Mouse (Mus musculus) CH12.LX (cell line): ENCODE results near the gene Ppil3. TPM values are rescaled to one million over a fixed set of nuclear protein-coding genes. Genes with fewer than 3 reads are reported as not detected.

Experiments
- DNase-seq: peaks from one replicate; pipeline ENCODE4 v3.0.0-alpha.2; 2013; ENCODE audit errors: extremely low read depth
- H3K27ac ChIP-seq: 2 replicates; pipeline ENCODE4 v1.5.1; 2012; ENCODE audit warnings: low read depth, mild to moderate bottlenecking, control low read depth, moderate library complexity; ENCODE audit not compliant: insufficient read depth
- H3K27me3 ChIP-seq: replicated peaks from 2 replicates; pipeline ENCODE3; 2012; ENCODE audit warnings: inconsistent platforms
- H3K36me3 ChIP-seq, 2 experiments: replicated peaks in 1 of 2; 2 replicates each; pipeline versions ENCODE3 to v1.6.1; 2012; ENCODE audit warnings: inconsistent platforms in 1 of 2, low read length in 1 of 2, mild to moderate bottlenecking in 1 of 2, mixed read lengths in 1 of 2, moderate library complexity in 1 of 2; ENCODE audit not compliant: control insufficient read depth in 1 of 2, insufficient read depth in 1 of 2
- H3K4me1 ChIP-seq, 2 experiments: 2 replicates each; pipeline ENCODE4 v1.6.1; 2012; ENCODE audit warnings: inconsistent platforms in 1 of 2, moderate library complexity in 1 of 2; ENCODE audit not compliant: insufficient read depth in 2 of 2, control insufficient read depth in 1 of 2
- H3K4me2 ChIP-seq: 2 replicates; pipeline ENCODE4 v1.6.1; 2012; ENCODE audit warnings: low read depth, mild to moderate bottlenecking, control low read depth; ENCODE audit not compliant: poor library complexity, insufficient read depth, severe bottlenecking
- H3K4me3 ChIP-seq, 3 experiments: fragments of 150-350 bp in 1 of 3; sonication (generic) in 1 of 3; replicated peaks in 1 of 3; 2 replicates each; pipeline versions ENCODE3 to v1.5.1; 2011 to 2012; ENCODE audit warnings: low read depth in 2 of 3, low read length in 2 of 3, mild to moderate bottlenecking in 2 of 3, moderate library complexity in 2 of 3, control low read depth in 1 of 3, improper control_type of control experiment in 1 of 3, inconsistent platforms in 1 of 3, mixed read lengths in 1 of 3; ENCODE audit not compliant: poor library complexity in 1 of 3
- H3K79me2 ChIP-seq: replicated peaks from 2 replicates; pipeline ENCODE4 v1.6.1; 2012; ENCODE audit warnings: mild to moderate bottlenecking, moderate library complexity; ENCODE audit not compliant: control insufficient read depth, poor library complexity, insufficient read depth, severe bottlenecking; ENCODE audit errors: extremely low read depth
- H3K9ac ChIP-seq: 2 replicates; pipeline ENCODE4 v1.6.1; 2012; ENCODE audit warnings: low read depth, mild to moderate bottlenecking, control low read depth, moderate library complexity; ENCODE audit not compliant: insufficient read depth
- H3K9me3 ChIP-seq: replicated peaks from 2 replicates; pipeline ENCODE3; 2012; ENCODE audit warnings: low read length, inconsistent platforms, mixed read lengths
- CHD1 ChIP-seq: IDR thresholded peaks from 2 replicates; pipeline ENCODE4 v1.6.1; 2012; ENCODE audit warnings: low read depth, low read length, improper control_type of control experiment, inconsistent platforms
- CHD2 ChIP-seq: IDR thresholded peaks from 2 replicates; pipeline ENCODE4 v1.6.1; 2011; ENCODE audit warnings: low read length, improper control_type of control experiment
- E2F4 ChIP-seq: IDR thresholded peaks from 2 replicates; pipeline ENCODE4 v1.6.1; 2011; ENCODE audit warnings: low read depth, low read length, improper control_type of control experiment; ENCODE audit not compliant: insufficient replicate concordance
- EP300 ChIP-seq: IDR thresholded peaks from 2 replicates; pipeline ENCODE4 v1.6.1; 2011; ENCODE audit warnings: low read length, improper control_type of control experiment
- ETS1 ChIP-seq: conservative IDR thresholded peaks from 2 replicates; pipeline ENCODE4 v1.6.1; 2012; ENCODE audit warnings: low read depth, mild to moderate bottlenecking, inconsistent platforms, low read length, improper control_type of control experiment, moderate library complexity
- HCFC1 ChIP-seq: IDR thresholded peaks from 2 replicates; pipeline ENCODE4 v1.6.1; 2012; ENCODE audit warnings: low read depth, mild to moderate bottlenecking, inconsistent platforms, low read length, improper control_type of control experiment
- IRF4 ChIP-seq: IDR thresholded peaks from 2 replicates; pipeline ENCODE4 v1.6.1; 2014; ENCODE audit warnings: low read depth, mild to moderate bottlenecking, inconsistent platforms, low read length, improper control_type of control experiment
- JUN ChIP-seq: IDR thresholded peaks from 2 replicates; pipeline ENCODE4 v1.6.1; 2011; ENCODE audit warnings: low read depth, mild to moderate bottlenecking, low read length, improper control_type of control experiment, moderate library complexity; ENCODE audit not compliant: insufficient read depth
- MAFK ChIP-seq: IDR thresholded peaks from 2 replicates; pipeline ENCODE4 v1.6.1; 2011; ENCODE audit warnings: low read length, improper control_type of control experiment; ENCODE audit not compliant: insufficient replicate concordance
- MAX ChIP-seq: IDR thresholded peaks from 2 replicates; pipeline ENCODE4 v1.6.1; 2011; ENCODE audit warnings: low read length, improper control_type of control experiment
- MAZ ChIP-seq: IDR thresholded peaks from 2 replicates; pipeline ENCODE4 v1.6.1; 2012; ENCODE audit warnings: low read depth, mild to moderate bottlenecking, inconsistent platforms, low read length, improper control_type of control experiment, moderate library complexity
- MEF2A ChIP-seq: IDR thresholded peaks from 2 replicates; pipeline ENCODE4 v1.6.1; 2014; ENCODE audit warnings: low read depth, mild to moderate bottlenecking, inconsistent platforms, low read length, improper control_type of control experiment, borderline replicate concordance
- MXI1 ChIP-seq: IDR thresholded peaks from 2 replicates; pipeline ENCODE4 v1.6.1; 2011; ENCODE audit warnings: mild to moderate bottlenecking, low read depth, low read length, improper control_type of control experiment
- PAX5 ChIP-seq: IDR thresholded peaks from 2 replicates; pipeline ENCODE4 v1.6.1; 2012; ENCODE audit warnings: low read length, inconsistent platforms, mixed read lengths
- RAD21 ChIP-seq: IDR thresholded peaks from 2 replicates; pipeline ENCODE4 v1.6.1; 2011; ENCODE audit warnings: low read depth, mild to moderate bottlenecking, low read length, improper control_type of control experiment, moderate library complexity
- RCOR1 ChIP-seq: conservative IDR thresholded peaks from 2 replicates; pipeline ENCODE4 v1.6.1; 2012; ENCODE audit warnings: low read depth, mild to moderate bottlenecking, inconsistent platforms, low read length, improper control_type of control experiment
- SIN3A ChIP-seq: IDR thresholded peaks from 2 replicates; pipeline ENCODE4 v1.6.1; 2012; ENCODE audit warnings: low read length, improper control_type of control experiment, inconsistent platforms
- SMC3 ChIP-seq: IDR thresholded peaks from 2 replicates; pipeline ENCODE4 v1.6.1; 2011; ENCODE audit warnings: low read depth, low read length, improper control_type of control experiment
- UBTF ChIP-seq: IDR thresholded peaks from 2 replicates; pipeline ENCODE4 v1.6.1; 2012; ENCODE audit warnings: low read depth, mild to moderate bottlenecking, inconsistent platforms, low read length, improper control_type of control experiment, moderate library complexity
- USF1 ChIP-seq: IDR thresholded peaks from 2 replicates; pipeline ENCODE4 v1.6.1; 2014; ENCODE audit warnings: low read depth, mild to moderate bottlenecking, inconsistent platforms, low read length, improper control_type of control experiment
- ZMIZ1 ChIP-seq: IDR thresholded peaks from 2 replicates; pipeline ENCODE4 v1.6.1; 2012; ENCODE audit warnings: low read depth, mild to moderate bottlenecking, inconsistent platforms, low read length, improper control_type of control experiment
- ZNF384 ChIP-seq: IDR thresholded peaks from 2 replicates; pipeline ENCODE4 v1.6.1; 2012; ENCODE audit warnings: low read depth, low read length, improper control_type of control experiment, inconsistent platforms
- dilution Hi-C: fragments of 300-500 bp; cut with MboI; formaldehyde crosslinking; loops from 2 replicates; pipeline ENCODE4 v1.14.3; 2020; ENCODE audit warnings: low sequenced_read_pairs; ENCODE audit not compliant: extremely low pct_unique_long_range_greater_than_20kb, extremely low pct_ligation_motif_present
- in situ Hi-C: fragments of 300-500 bp; cut with MboI; formaldehyde crosslinking; loops from 3 replicates; pipeline ENCODE4 v1.14.3; 2019; ENCODE audit warnings: low sequenced_read_pairs, low pct_ligation_motif_present, low pct_unique_long_range_greater_than_20kb, mixed read lengths
- polyA plus RNA-seq: library from polyadenylated mRNA; unstranded; fragments of >175 nt; gene quantifications from 2 replicates; pipeline ENCODE4 v1.2.1, GENCODE M21; 2012; ENCODE audit warnings: low read depth; ENCODE audit not compliant: insufficient read length
- total RNA-seq, 2 experiments: library from RNA; depleted of rRNA; stranded (reverse); fragments of 300-350 nt in 1 of 2; fragments of >200 nt in 1 of 2; gene quantifications; 2 replicates each; pipeline ENCODE4 v1.2.3; 2012 to 2014

Ppil3 gene
- total and polyA plus RNA-seq, 3 experiments = 66.1 to 161 (median 103) TPM

DNA sequence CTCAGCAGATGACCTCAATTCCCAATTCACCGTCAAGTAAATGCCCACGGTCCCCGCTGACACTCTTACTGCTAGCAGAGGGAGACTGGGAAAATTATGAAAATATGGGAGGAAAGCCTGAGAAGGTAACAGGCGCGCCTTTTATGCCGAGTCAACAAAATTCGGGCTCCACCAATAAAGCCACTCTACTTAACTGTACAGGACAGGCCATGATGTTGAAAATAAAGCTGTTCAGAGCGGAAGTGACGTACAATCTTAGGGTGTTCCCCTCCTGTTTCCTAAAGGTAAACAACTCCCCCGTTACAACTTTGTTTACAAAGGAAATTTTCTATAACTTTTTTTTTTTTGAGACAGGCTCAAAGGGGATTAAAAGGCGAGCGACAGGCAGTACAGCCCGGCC, 22.4 kb downstream of the Ppil3 start:
- Histone ChIP-seq H3K4me3 (peak overlapping the region; percentile 94 to 99 (median 96)), H3K27ac (no peak overlapping the region; the same call in 1 of the 2 replicates), H3K36me3 (peaks cover 31 to 39% of the 10 kb centered on the region in 2 experiments), H3K79me2 (peaks cover 49% of the 10 kb centered on the region), H3K4me1 (peaks cover 6 to 39% of the 10 kb centered on the region in 2 experiments; a peak in 3 of 4 replicates), H3K27me3 (no peaks in the 10 kb centered on the region)
- dilution Hi-C loops (no loop called here), in situ Hi-C loops (no loop called here)
- no peak for TF ChIP-seq E2F4
- TF ChIP-seq MAFK = no peak
- TF ChIP-seq SIN3A = peak; percentile 97
- no peak for TF ChIP-seq MAZ
- no peak for TF ChIP-seq ETS1
- peak; percentile 38; the same call in 1 of the 2 replicates for TF ChIP-seq HCFC1
- 0 out of 2 replicates have a peak, but pooled peaks have one; percentile 2 for TF ChIP-seq MXI1
- TF ChIP-seq, all 38 proteins: peak for 3
- H3K4me2 ChIP-seq = no peak overlapping the region
- no peaks in the 10 kb centered on the region for H3K9me3 ChIP-seq
- peak; percentile 81 for DNase-seq
- H3K9ac ChIP-seq = peak overlapping the region; percentile 100

DNA sequence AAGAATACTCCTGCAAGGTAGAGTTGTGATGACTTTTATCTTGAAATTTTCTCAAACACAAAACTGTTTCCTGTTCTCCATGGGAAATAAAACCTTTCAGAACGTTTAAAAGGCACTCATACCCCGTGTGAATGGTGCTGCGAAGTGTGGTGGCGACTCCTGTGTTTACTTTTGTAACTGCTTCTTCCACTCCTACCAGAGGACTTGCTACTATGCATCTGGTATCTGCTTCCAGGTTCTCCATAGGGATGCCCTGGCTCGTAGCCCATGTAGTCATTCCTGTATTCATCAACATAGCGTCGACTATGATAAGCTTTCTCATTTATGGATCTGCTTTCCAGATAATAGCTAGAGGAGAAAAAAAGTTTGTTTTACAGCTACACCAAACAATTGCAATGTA, 24.3 kb downstream of the Ppil3 start:
- TF ChIP-seq ZNF384 (no peak), CHD2 (no peak)

DNA sequence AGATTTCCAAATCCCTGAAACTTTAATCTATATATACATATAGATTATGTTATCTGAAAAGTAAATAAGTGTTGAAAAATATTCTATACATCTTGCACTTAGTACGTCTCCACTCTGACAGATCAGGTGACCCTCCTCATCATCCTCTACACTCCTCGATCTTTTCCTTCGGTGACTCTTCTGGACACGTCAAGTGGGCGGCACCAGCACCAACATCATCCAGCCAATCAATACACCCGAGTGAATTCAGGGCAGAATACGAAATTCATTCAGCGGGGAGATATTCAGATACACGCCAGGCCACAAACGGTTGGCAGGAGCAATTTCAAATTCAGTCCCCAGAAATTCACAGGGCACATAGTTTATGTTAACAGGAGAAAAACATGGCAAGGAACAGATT, 25.3 kb downstream of the Ppil3 start:
- dilution Hi-C loops = no loop called here
- H3K9me3 ChIP-seq = no peaks in the 10 kb centered on the region

More for the DNA sequence above, 24.3 kb downstream of the Ppil3 start:
- Histone ChIP-seq H3K79me2 (peaks cover 66% of the 10 kb centered on the region), H3K4me3 (no peak overlapping the region), H3K27me3 (no peaks in the 10 kb centered on the region), H3K4me1 (peaks cover 6 to 40% of the 10 kb centered on the region in 2 experiments; a peak in 3 of 4 replicates), H3K9me3 (no peaks in the 10 kb centered on the region), H3K4me2 (peak overlapping the region; percentile 93; the same call in 1 of the 2 replicates), H3K36me3 (peaks cover 41 to 54% of the 10 kb centered on the region in 2 experiments), H3K9ac (no peak overlapping the region), H3K27ac (no peak overlapping the region)
- in situ Hi-C loops (no loop called here), dilution Hi-C loops (no loop called here)
- DNase-seq = no peak

More for the DNA sequence above, 25.3 kb downstream of the Ppil3 start:
- no peak overlapping the region for H3K4me2 ChIP-seq
- peaks cover 72% of the 10 kb centered on the region for H3K79me2 ChIP-seq
- H3K36me3 ChIP-seq = peaks cover 46 to 62% of the 10 kb centered on the region in 2 experiments
- H3K4me1 ChIP-seq = peaks cover 6 to 40% of the 10 kb centered on the region in 2 experiments; a peak in 3 of 4 replicates
- in situ Hi-C loops = no loop called here
- DNase-seq = no peak
- no peak for TF ChIP-seq CHD1
- no peak for TF ChIP-seq JUN
- no peak for TF ChIP-seq E2F4
- TF ChIP-seq PAX5 = no peak
- no peak for TF ChIP-seq EP300
- no peak for TF ChIP-seq USF1
- TF ChIP-seq SMC3 = no peak
- no peak for TF ChIP-seq UBTF
- TF ChIP-seq MAX = no peak
- no peak for TF ChIP-seq MAFK
- no peak for TF ChIP-seq ZMIZ1
- TF ChIP-seq HCFC1 = no peak
- TF ChIP-seq RCOR1 = no peak
- TF ChIP-seq RAD21 = no peak
- no peak for TF ChIP-seq IRF4
- TF ChIP-seq MEF2A = no peak
- no peak overlapping the region for H3K27ac ChIP-seq
- H3K9ac ChIP-seq = no peak overlapping the region
- H3K4me3 ChIP-seq = no peak overlapping the region
- H3K27me3 ChIP-seq = no peaks in the 10 kb centered on the region
